Mouse (Mus musculus): Measurements from ENCODE around the gene Sft2d2. TPM values are rescaled to one million over a fixed set of nuclear protein-coding genes. Genes with fewer than 3 reads are reported as not detected.

The Sft2d2 gene
- polyA plus RNA-seq, 1 experiment from 2014 or later: 5.4 TPM

DNA sequence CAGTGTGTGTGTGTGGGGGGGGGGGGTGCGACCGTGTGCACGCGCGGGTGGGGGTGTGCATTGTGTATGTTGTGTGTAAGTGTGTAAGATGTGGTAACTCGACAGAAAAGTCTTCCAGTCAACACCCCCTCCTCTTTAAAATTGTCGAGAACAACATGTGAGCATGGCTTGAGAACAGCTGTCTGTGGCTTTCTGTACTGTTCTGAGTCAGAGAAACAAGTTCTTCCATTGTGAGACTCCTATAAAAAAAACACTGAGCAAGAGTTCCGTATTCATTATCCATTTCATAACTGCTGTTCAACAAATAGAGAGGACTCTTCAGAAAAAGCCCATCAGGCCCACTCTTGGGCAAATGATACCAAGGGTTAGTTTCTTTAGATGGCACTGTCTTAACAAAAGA lies 6.5 kb upstream of the Sft2d2 start:
- WGBS: 77% methylated on average over 8 of the region's 8 CpGs
- Histone ChIP-seq H3K9me3 (no peaks in the 10 kb centered on the region), H3K4me2 (no peak overlapping the region), H3K27ac (no peak overlapping the region), H3K4me1 (no peaks in the 10 kb centered on the region), H3K27me3 (replicated peaks) (no peaks in the 10 kb centered on the region), H3K4me3 (no peak overlapping the region), H3K36me3 (replicated peaks) (no peaks in the 10 kb centered on the region), H3K9ac (no peak overlapping the region)
- no peak for ATAC-seq (replicated peaks)

DNA sequence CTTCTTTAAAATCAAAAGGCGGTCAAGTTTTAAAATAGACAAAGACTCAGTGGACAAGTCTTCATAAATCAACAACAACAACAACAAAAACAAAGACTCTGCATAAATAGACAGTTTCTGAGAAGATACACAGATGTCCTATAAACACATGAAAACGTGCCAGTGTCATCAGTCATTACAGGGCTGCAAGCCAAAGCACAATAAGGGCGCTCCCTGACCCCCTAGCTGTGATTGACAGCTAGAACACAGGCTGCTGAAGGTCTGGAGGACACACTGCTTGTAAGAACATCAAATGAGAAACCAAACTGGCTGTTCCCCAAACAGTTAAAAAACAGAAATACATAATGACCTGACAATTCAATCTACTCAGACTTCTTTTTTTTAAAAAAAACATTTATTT lies 5.4 kb upstream of the Sft2d2 start:
- H3K9me3 ChIP-seq: no peaks in the 10 kb centered on the region
- no peaks in the 10 kb centered on the region for H3K27me3 ChIP-seq (replicated peaks)
- no peak overlapping the region for H3K4me2 ChIP-seq
- no peak overlapping the region for H3K27ac ChIP-seq
- 74% methylated on average over 3 of the region's 3 CpGs for WGBS
- ATAC-seq (replicated peaks): no peak
- H3K9ac ChIP-seq: no peak overlapping the region
- H3K4me3 ChIP-seq: no peak overlapping the region
- H3K4me1 ChIP-seq: peaks cover 5% of the 10 kb centered on the region
- no peaks in the 10 kb centered on the region for H3K36me3 ChIP-seq (replicated peaks)

DNA sequence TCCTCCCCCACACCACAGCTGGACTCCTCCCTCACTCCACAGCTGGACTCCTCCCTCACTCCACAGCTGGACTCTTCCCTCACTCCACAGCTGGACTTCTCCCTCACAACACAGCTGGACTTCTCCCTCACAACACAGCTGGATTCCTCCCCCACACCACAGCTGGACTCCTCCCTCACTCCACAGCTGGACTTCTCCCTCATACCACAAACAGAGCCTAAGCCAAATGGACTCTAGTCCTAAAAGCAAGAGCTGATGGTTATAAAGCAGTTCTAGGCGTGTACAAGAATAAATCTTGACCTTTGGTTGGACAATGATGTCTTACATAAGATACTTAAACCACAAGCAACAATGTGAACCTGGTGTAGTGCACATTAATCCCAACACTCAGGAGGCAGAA lies 4.7 kb upstream of the Sft2d2 start:
- Histone ChIP-seq H3K27me3 (replicated peaks) (no peaks in the 10 kb centered on the region; the same call in 1 of the 2 replicates), H3K4me1 (peaks cover 7% of the 10 kb centered on the region), H3K36me3 (replicated peaks) (no peaks in the 10 kb centered on the region), H3K9me3 (no peaks in the 10 kb centered on the region), H3K4me2 (no peak overlapping the region), H3K4me3 (no peak overlapping the region), H3K27ac (no peak overlapping the region), H3K9ac (no peak overlapping the region)
- ATAC-seq (replicated peaks): no peak
- 67% methylated on average over 1 of the region's 1 CpGs for WGBS

DNA sequence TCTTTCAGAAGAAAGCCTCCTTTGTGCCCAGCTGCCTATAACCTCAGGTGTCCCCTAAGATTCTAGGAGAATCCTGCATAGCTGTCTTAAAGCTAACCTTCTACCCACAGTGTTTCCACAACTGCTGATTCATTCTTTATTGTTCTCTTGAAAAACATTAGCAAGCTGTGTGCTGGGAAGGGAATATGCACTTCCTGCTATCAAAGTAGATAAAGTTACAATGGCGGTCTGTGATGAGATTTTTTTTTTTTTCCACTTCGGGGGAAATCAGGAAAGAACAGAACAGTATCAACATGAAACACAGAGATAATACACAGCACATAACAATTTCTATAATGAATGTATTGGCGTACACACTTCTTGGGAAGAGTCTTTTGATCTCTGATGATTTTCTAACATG lies 3.6 kb upstream of the Sft2d2 start:
- 82% methylated on average over 3 of the region's 3 CpGs for WGBS
- Histone ChIP-seq H3K36me3 (replicated peaks) (no peaks in the 10 kb centered on the region), H3K9ac (no peak overlapping the region), H3K4me2 (no peak overlapping the region), H3K4me1 (peaks cover 13% of the 10 kb centered on the region), H3K27me3 (replicated peaks) (no peaks in the 10 kb centered on the region; the same call in 1 of the 2 replicates), H3K27ac (no peak overlapping the region), H3K9me3 (no peaks in the 10 kb centered on the region), H3K4me3 (no peak overlapping the region)
- no peak for ATAC-seq (replicated peaks)

- no peak for ATAC-seq (replicated peaks)
- no peak overlapping the region for H3K9ac ChIP-seq
- H3K4me1 ChIP-seq: peaks cover 13% of the 10 kb centered on the region
- no peaks in the 10 kb centered on the region; the same call in 1 of the 2 replicates for H3K27me3 ChIP-seq (replicated peaks)
- no peak overlapping the region for H3K4me2 ChIP-seq
- no peak overlapping the region for H3K4me3 ChIP-seq
- no peak overlapping the region for H3K27ac ChIP-seq
- 75% methylated on average over 3 of the region's 3 CpGs for WGBS
- no peaks in the 10 kb centered on the region for H3K36me3 ChIP-seq (replicated peaks)
- no peaks in the 10 kb centered on the region for H3K9me3 ChIP-seq
These were observed 1.2 kb upstream of the Sft2d2 start for GRCm38 (mm10) chr1:165195396-165195960.

DNA sequence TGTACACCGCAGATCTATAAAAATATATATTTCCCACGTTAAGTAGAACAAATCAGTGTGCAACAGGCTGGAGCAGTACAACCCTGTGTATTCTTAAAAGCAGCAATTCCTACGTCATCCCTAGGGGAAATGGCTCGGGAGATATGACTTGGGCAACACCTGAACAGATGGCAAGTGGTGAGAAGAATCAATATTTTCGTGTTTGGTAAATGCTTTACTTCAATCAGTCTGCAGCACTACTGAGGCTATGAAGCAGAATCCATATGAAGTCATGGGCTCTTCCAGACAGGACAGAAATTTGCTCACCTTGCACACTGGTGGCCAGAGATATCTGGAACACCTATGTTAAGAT lies 400 bp upstream of the Sft2d2 start:
- no peak; the same call in 1 of the 2 replicates for ATAC-seq (replicated peaks)
- H3K4me2 ChIP-seq: peak overlapping the region; percentile 97
- no peak overlapping the region for H3K27ac ChIP-seq
- H3K4me1 ChIP-seq: peaks cover 13% of the 10 kb centered on the region
- H3K36me3 ChIP-seq (replicated peaks): no peaks in the 10 kb centered on the region
- H3K9ac ChIP-seq: peak overlapping the region; percentile 48
- H3K9me3 ChIP-seq: no peaks in the 10 kb centered on the region
- WGBS: 11% methylated on average over 5 of the region's 5 CpGs
- peak overlapping the region; percentile 61 for H3K4me3 ChIP-seq
- no peaks in the 10 kb centered on the region; the same call in 1 of the 2 replicates for H3K27me3 ChIP-seq (replicated peaks)

DNA sequence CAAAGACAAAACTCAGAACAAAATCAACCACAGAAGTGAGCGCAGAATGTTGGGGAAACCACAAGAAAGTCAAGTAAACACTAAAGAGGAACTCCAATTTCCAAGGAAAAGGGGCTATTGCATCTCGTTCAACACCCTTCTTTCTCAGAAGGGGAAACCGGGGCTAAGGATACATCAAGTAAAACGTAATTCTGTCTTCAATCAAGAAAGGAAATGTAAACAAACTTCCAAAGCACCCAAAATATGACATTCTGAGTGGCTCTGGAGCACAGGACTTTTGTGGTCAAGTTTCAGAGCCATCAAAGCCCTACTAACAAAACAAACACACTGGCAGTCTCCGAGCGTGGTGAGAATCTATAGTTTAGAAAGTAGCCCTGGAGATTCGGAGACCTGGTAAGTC lies 812 bp downstream of the Sft2d2 start:
- H3K27ac ChIP-seq: 0 out of 2 replicates have a peak overlapping the region, but pooled peaks have one; percentile 23
- no peak for ATAC-seq (replicated peaks)
- peak overlapping the region; percentile 97 for H3K4me2 ChIP-seq
- peaks cover 13% of the 10 kb centered on the region for H3K4me1 ChIP-seq
- peak overlapping the region; percentile 61 for H3K4me3 ChIP-seq
- H3K9ac ChIP-seq: no peak overlapping the region
- H3K36me3 ChIP-seq (replicated peaks): no peaks in the 10 kb centered on the region
- 20% methylated on average over 7 of the region's 7 CpGs for WGBS
- no peaks in the 10 kb centered on the region; the same call in 1 of the 2 replicates for H3K27me3 ChIP-seq (replicated peaks)
- no peaks in the 10 kb centered on the region for H3K9me3 ChIP-seq

GRCm38 (mm10) chr1:165192714-165193264 lies 1.4 kb downstream of the Sft2d2 start:
- no peak for ATAC-seq (replicated peaks)
- H3K4me2 ChIP-seq: no peak overlapping the region
- H3K27me3 ChIP-seq (replicated peaks): no peaks in the 10 kb centered on the region; the same call in 1 of the 2 replicates
- no peak overlapping the region for H3K27ac ChIP-seq
- no peak overlapping the region for H3K9ac ChIP-seq
- peaks cover 16% of the 10 kb centered on the region for H3K4me1 ChIP-seq
- H3K4me3 ChIP-seq: no peak overlapping the region
- H3K36me3 ChIP-seq (replicated peaks): no peaks in the 10 kb centered on the region
- H3K9me3 ChIP-seq: no peaks in the 10 kb centered on the region
- 84% methylated on average over 10 of the region's 10 CpGs for WGBS

DNA sequence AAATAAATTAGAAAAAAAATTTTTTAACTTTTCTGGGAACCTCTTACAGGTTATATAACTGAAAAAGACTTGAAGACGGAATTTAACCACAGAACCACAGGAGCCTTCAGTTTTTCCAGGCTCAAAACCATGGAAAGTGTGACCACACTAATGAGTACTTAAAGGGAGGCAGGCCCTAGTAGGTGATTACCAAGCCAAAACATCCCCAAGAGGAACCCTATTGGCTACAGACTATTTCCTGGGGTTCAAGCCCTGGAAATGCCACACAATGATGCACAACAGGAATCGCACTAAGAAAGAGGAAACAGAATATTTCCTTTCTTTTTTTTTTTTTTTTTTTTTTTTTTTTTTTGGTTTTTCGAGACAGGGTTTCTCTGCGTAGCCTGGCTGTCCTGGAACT lies 2.1 kb downstream of the Sft2d2 start:
- WGBS: 82% methylated on average over 4 of the region's 4 CpGs
- no peak overlapping the region for H3K9ac ChIP-seq

GRCm38 (mm10) chr1:165191611-165192010 lies 2.6 kb downstream of the Sft2d2 start:
- WGBS: 58% methylated on average over 13 of the region's 13 CpGs
- Histone ChIP-seq H3K4me2 (0 out of 2 replicates have a peak overlapping the region, but pooled peaks have one; percentile 11), H3K36me3 (replicated peaks) (no peaks in the 10 kb centered on the region), H3K9me3 (no peaks in the 10 kb centered on the region), H3K4me1 (peaks cover 20% of the 10 kb centered on the region), H3K27me3 (replicated peaks) (no peaks in the 10 kb centered on the region; the same call in 1 of the 2 replicates), H3K27ac (no peak overlapping the region), H3K4me3 (no peak overlapping the region), H3K9ac (no peak overlapping the region)
- ATAC-seq (replicated peaks): no peak

More for the DNA sequence above, 2.1 kb downstream of the Sft2d2 start:
- Histone ChIP-seq H3K4me2 (0 out of 2 replicates have a peak overlapping the region, but pooled peaks have one; percentile 11), H3K27ac (no peak overlapping the region), H3K36me3 (replicated peaks) (no peaks in the 10 kb centered on the region), H3K4me1 (peaks cover 16% of the 10 kb centered on the region), H3K9me3 (no peaks in the 10 kb centered on the region), H3K4me3 (no peak overlapping the region), H3K27me3 (replicated peaks) (no peaks in the 10 kb centered on the region; the same call in 1 of the 2 replicates)
- ATAC-seq (replicated peaks): no peak

- H3K36me3 ChIP-seq (replicated peaks): no peaks in the 10 kb centered on the region
- no peak for ATAC-seq (replicated peaks)
These were observed 3.5 kb downstream of the Sft2d2 start for GRCm38 (mm10) chr1:165190571-165191273.

GRCm38 (mm10) chr1:165190068-165190467 lies 4.2 kb downstream of the Sft2d2 start:
- H3K27ac ChIP-seq: no peak overlapping the region
- H3K9ac ChIP-seq: no peak overlapping the region
- 74% methylated on average over 6 of the region's 6 CpGs for WGBS
- H3K4me2 ChIP-seq: no peak overlapping the region
- H3K4me3 ChIP-seq: no peak overlapping the region
- no peak for ATAC-seq (replicated peaks)
- no peaks in the 10 kb centered on the region; the same call in 1 of the 2 replicates for H3K27me3 ChIP-seq (replicated peaks)
- no peaks in the 10 kb centered on the region for H3K36me3 ChIP-seq (replicated peaks)
- peaks cover 20% of the 10 kb centered on the region for H3K4me1 ChIP-seq
- no peaks in the 10 kb centered on the region for H3K9me3 ChIP-seq

More at GRCm38 (mm10) chr1:165190571-165191273, 3.5 kb downstream of the Sft2d2 start:
- Histone ChIP-seq H3K4me2 (no peak overlapping the region), H3K27me3 (replicated peaks) (no peaks in the 10 kb centered on the region; the same call in 1 of the 2 replicates), H3K4me3 (no peak overlapping the region), H3K9me3 (no peaks in the 10 kb centered on the region), H3K4me1 (peaks cover 20% of the 10 kb centered on the region), H3K27ac (no peak overlapping the region), H3K9ac (no peak overlapping the region)
- WGBS: 92% methylated on average over 10 of the region's 10 CpGs

Measured in midbrain, embryonic 15.5 days (tissue).